Mouse (Mus musculus): ENCODE data around the gene Slc25a43.

Slc25a43 gene

DNA sequence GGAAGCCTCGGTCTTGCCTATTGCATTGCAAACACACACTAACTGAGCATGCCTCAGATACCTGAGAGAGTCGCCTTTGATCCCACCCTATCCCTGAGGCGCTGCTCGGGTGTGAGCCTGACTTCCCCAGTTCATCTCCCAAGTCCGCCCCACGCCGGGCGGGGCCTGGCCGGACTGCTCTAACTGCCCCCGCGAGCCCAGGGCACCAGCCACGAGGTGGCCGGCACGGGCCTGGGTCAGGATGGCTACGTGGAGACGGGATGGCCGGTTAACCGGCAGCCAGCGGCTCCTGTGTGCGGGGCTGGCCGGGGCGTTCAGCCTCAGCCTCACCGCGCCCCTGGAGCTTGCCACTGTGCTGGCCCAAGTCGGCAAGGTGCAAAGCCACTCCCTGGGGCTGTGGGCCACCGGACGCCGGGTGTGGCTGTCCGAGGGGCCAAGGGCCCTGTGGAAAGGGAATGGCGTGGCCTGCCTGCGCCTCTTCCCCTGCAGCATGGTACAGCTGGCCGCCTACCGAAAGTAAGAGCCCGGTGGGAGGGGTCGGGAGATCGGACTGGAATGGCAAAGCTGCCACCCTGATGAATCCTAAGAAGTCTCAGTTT lies at the start of gene Slc25a43:
Gene Slc25a43, plus strand, starts transcription at position 157 of the 599 bp plus-strand sequence.
- no peak for DNase-seq

DNA sequence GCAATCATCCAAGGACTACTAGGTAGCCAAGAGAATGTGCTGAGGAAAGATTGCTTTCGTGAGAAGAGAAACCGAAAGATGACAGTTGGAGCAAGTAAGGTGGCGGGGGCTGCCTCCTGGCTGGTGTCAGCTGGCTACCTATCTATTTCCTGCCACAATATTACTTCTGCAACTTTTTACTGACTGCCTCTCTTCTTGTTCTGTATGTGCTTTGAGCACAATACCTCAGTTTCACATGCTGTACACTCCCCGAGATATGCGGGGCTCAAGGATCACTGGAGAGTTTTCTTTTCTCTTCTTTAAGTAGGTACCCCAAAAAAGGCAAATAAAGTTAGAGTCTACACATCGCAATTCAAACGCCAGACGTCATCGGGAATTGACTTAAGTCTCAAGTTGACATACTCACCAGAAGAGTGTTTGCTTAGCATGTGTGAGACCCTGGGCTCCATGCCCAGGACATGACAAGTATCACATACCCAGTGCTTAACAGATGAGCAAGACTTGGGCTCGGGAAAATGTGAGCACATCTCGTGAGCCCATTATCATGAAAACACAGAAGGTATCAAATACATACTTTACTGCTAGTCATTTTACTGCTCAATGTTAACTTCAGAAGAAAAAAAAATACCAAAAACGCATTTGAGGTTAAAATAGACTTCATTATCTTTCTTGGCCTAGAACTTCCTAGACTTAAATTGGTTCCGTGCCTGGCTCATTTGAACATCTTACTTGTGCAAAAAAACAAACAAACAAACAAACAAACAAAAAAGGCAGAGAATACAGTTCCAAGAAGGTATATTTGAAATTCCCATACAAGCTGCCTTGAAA lies 3.1 kb upstream of the Slc25a43 start:
- no peak for DNase-seq

DNA sequence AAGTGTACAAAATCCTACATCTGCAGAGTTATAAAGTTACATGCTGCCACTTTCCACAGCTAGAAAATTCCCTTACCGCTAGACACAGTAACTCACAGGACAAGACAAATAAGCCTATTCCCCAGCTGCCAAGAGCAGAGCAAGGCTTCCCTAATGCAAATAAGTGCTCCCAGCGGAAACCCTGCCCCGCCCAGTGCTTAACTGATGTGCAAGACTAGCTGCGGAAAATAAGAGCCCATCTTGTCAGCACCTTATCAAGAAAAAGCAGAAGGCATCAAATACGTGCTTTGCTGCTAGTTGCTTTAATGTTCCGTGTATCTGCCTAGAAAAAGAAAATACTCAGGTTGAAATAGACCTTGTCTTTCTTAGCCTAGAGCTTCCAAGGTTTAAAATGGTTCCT lies 2.2 kb upstream of the Slc25a43 start:
- no peak for DNase-seq

DNA sequence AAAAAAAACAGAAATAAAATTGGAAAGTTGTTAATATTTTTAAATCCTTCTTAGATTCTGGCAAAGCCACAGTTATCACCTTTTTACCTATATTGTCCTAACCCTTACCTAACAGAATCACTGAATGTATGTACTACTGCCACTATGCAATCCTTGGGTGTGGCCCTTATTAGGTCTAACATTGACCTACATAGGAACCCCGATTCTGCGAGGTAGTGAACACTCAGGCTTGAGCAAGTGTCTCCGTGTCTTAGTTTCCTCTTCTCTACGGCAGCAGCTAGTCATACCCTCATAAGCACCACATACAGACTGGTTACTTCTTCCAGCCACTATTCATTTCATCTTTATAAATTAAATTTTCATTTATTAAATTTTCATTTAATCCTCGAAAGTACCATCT lies 715 bp upstream of the Slc25a43 start:
- no peak for DNase-seq

DNA sequence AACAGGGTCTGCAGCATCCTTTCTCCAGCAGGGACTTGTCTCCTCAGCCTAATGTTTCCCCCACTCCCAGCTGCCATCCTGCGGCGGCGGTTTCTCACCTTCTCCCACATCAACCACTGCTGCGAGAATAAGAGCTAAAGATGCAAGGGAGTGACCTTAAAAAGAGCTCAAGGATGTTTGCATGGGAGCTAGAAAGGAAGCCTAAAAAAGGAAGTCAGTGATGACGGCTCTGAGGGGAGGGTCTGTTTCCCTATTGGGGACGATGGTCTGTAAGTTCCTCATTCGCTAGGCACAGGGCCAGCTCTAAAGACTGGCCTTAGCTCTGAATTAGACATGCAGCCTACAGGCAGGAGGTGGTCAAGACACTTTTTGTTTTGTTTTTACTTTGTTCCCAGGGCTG lies 1.3 kb downstream of the Slc25a43 start:
- no peak for DNase-seq

DNA sequence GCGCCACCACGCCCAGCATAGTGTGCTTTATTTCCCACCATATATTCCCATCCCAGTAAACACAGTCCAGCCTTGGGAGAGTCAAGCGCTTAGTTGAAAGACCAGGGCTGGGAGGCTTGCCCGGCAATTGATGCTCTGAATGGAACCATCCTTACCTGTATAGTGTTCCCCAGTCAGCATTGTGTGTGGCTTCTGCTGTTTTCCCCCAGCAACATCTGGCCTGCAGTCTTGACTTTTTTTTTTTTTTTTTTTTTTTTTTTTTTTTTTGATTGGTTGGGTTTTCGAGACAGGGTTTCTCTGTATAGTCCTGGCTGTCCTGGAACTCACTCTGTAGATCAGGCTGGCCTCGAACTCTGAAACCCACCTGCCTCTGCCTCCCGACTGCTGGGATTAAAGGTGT lies 1.9 kb downstream of the Slc25a43 start:
- DNase-seq = no peak

DNA sequence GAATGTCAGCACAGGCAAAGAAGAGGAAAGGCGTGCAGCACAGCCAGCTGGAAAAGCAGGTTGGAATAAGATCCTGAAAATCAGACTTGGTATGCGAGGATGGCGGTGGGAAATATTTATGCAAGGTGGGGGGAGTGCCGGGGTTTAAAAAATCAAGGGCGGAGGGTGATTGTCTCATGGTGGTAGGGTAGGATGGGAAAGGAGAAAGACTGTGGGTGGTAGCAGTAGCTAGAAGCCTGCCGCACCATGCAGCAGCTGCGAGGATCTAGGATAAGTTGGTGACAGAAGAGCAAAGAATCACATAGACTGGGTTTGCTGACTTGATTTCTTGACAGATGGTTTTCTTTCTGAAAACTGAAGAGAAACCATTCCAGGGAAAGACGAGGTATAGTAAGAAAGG lies 3.3 kb downstream of the Slc25a43 start:
- DNase-seq = no peak

DNA sequence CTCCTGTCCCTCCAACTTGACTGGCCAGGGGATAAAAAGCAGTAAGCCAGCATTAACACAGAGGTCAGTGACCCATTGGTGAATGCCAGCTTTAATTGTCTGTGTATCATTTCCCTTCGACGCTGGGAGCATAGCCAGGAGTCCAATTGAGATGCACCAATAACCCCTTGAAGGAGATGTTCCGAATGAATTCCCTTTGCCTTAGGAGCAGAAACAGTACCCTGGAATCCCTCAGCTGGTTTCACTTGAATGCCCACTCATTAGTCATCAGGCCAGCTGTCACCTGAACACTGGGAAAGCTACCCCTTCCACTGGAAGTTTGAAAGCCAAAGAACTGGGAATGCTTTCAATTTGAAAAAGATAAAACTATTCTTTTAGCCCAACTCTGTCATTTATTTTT lies 5.1 kb downstream of the Slc25a43 start:
- DNase-seq = no peak

DNA sequence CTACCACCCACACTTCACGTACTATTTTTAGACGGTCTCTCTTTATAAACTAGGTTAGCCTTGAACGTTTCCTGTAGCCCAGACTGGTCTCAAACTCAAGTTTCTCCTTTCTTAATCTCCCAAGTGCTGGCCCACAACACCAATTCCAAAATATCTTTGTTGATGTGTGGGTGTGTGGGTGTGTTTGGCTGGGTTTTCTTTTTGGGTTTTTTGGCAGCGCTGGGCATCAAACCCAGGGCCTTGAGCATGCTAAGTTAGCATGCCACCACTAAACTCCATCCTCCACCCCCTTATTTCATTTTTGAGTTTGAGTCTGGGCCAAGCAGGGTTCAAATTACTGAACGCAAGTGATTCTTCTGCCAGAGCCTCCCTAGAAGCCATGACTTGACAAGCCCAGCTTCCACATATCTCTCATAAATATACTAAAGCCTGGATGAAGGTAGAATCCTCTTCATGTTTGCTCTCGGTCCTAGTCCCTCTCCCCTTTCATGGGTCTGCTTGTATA lies 5.9 kb downstream of the Slc25a43 start:
- DNase-seq = no peak

DNA sequence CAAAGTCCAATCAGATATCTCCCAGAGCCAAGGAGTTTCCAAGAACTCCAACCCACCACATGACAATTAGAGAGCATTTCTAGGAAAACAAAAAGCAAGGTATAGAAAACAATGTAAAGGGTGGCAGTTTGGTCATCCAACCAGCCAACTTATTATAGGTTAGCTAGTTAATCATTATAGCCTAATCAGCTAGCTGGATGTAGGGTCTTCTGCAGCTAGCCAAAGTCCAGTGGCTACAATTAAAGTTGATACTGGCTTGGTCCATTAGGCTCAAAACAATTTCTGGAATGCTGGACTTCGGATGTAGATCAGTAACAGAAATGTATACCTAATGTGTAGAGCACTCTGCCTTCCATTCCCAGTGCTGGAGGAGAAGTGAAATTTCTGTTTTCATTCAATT lies 7.1 kb downstream of the Slc25a43 start:
- DNase-seq = no peak

DNA sequence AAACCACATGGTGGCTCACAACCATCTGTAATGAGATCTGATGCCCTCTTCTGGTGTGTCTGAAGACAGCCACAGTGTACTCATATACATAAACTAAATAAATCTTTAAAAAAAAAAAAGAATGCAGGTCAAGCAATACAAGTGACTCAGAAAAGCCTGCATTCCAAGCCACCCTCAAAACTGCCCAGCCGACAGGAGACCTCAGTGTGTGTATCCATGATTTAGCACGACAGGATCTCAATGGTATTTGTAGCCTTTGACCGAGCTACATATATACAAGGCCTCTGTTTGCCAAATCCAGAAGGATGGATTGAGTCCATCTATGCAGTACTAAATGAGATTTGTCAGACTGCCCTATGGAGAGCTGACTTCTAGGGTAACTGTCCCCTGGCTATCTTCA lies 9.1 kb downstream of the Slc25a43 start:
- DNase-seq = no peak

DNA sequence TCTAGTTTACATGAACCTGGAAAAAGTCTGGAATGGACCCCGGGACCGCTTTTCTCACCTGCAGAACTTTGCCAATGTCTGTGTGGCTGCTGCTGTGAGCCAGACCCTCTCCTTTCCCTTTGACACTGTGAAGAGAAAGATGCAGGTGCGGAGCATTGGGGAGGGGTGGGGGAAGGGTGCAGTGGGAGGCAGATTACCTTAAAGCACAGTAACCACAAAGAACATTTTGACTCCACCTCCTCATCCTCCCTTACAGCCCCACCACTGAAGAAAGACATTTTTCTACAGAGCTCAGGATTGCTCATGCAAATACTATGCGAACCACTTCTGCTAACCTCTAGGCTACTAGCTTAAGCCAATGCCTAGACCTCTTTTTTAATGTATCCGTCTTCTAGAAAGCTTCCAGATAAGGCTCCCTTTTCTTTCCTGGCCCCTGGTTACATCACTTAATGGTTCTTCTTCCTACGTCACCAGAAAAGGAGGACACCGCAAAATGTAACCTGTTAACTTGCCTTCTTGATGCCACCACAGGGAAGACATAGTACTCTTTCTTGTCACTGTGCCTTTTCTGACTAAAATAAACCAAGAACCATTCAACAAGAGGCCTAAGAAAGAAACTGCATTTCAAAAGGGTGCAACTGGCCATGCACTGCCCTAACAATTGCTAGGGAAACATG lies 14.5 kb downstream of the Slc25a43 start:
- DNase-seq = no peak

DNA sequence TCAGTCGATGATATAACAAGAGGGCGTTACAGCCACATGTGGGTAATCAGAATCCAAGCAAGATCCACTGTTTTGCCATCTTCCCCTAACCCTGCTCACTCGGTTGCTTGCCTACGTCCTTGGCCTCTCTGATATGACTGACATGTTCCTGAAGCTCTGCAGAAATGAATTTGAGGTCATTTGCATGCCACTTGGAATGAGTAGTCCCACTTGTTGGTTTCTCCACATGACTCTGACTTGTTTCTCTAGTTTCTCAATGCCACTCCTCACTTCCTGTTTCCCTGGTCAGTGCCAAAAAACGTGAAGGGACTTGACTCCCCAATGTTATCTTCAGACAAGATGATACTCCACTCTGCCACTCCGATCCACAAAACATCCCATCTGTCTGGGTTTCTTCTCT lies 15.1 kb downstream of the Slc25a43 start:
- no peak for DNase-seq

DNA sequence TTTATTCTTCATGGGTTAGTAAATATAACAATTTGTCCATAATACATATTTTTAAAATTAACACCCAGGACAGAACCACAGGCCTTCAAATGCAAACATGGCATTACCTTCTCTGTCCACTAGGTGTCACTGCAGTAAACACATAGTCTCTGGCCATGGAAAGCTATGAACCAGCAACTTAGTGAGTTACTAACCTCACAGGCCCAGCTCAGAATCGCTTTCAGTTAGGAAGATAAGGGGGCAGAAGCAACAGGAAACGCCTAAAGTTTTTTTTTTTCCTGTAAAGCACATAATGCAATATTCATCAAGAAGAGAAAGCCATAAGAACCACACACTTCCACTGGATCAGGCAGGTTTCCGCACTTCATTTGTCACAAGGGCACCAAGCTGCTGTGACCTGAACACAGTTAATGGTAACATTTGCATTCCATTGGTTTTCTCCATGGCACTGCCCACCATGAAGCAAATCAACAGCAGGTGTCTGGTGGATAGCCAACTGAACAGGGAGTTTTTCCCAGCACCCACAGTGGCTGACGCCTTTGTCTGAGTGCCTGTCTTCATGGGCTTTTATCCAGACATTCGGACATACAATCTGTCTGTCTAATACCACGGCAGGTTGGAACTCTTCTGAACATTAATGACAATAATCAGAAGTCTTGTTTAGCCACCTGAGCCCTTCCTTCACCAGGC lies 17.6 kb downstream of the Slc25a43 start:
- peak; percentile 26 for DNase-seq

DNA sequence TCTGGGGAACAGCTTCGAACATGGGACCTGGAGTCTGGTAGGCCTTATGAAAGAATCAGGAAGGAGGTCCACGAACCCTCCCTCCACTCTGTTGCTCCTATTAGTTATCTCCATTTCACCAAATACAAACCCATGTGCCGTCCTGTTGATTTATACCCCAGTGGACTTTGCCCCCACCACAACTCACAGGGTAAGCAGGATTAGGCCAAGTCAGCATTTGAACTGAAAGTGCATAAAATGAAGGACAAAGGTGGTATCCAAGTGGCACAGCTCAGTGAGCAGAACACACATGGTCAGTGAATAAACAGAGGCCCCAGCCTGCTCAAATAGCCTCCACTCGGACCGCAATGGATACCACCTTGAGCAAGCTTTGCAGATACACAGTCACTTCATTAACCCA lies 18.8 kb downstream of the Slc25a43 start:
- no peak for DNase-seq

DNA sequence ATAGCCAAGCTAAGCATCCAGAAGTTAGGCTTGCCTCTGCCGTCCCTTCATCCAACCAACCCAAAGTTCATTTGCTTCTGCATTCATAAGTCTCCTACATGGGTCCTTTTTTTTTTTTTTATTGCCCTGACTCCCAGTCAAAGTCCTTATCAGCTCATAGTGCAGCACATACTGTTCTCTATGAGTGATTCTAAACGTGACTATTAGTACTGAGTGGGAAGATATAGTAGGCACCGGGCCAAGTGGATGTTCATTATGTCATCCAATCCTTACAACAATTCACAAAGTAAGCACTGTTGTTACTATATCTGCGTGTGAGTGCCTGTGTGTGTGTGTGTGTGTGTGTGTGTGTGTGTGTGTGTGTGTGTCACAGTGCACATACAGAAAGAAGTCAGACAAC lies 19.4 kb downstream of the Slc25a43 start:
- DNase-seq = no peak

DNA sequence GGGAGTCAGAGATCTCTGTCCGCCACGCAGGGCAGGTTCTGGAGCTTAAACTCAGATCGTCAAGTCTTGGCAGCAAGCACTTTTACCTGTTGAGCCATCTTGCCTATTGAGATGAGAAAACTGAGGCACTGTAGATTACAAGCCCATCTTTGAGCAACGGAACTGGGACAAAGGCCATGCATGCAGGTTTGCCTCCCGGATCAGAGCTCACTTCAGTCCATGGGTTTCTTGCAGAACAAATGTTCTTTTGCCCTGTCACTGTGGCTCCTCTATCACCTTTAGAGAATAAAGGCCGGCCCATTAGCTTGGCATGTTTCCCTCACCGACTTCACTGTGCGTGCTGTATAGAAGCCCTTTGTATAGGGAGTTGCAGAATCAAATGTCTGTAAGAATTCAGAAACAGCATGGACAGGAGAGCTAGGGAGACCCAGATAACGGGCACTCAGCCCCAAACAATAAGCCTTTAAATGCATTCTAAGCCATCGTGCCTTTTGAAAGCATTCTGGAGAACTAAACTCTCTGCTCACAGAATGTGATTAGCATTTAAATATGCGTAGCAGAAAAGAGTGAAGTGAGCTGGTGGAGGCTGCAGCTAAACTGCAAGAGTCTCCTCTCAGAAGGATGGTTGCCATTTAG lies 20.0 kb downstream of the Slc25a43 start:
- no peak for DNase-seq

DNA sequence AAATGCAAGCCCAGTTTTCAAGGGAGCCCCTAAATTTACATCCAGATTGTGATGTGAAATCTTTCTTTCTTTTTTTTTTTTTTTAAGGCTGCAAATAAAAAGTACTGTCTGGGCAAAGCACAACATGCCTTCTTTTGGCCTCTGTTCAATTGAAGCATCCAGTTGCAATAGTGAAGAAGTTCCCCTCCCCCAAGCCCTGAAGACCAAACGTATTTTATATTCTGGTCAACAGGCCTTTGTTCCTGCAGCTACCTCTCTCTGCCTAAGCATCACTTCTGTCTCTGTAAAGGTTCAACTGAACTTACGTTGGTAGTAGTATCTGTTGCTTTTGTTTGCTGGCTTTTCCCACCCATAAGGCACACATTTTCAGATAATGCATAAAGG lies 20.5 kb downstream of the Slc25a43 start:
- no peak for DNase-seq

DNA sequence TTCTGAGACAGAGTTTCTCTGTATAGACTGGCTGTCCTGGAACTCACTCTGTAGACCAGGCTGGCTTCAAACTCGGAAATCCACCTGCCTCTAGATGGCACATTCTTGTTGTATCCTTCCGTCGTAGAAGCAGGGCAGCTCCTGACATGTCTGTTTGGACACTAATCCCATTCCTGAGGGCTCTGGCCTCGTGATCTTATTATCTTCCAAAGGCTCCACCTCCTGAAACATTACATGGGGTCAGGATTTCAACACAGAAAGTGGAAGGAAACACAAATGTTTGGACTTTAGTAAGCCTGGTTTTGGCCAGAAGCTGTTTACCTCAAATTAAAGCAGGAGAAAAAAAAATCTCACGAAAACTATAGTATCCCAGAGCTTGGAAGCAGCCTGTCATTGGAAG lies 23.9 kb downstream of the Slc25a43 start:
- DNase-seq = no peak

DNA sequence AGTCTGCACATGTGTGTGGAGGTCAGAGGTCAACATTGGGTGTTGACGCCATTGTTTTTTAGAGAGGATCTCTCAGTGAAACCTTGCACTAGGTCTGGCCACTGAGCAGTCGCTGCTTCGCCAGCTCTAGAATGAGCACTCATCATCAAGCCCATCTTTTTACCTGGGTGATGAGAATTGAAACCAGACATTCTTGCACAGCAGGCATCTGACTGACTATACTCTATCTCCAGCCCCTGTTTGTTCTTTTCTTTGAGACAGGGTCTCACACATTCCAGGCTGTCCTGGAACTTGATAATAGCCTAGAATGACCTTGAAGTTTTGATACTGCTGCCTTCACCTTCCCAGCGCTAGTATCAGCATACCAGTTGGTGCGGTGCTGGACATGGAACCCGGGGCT lies 29.1 kb downstream of the Slc25a43 start:
- no peak for DNase-seq

DNA sequence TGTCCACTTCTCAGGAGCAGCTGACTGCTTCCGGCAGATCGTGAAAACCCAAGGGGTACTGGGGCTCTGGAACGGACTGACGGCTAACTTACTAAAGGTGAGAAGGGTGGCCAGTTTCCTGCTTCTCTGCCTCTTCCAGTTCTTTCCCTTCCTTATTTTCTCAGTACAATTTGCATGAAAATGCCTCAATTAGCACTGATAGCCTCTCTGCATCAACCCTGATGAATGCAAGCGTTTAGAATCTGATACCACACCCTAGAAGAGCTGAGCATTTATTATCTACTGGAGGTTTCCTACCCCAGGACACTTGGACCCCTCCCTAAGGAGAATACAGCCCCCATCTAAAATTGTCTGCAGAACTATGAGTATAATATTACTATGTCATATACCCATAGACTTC lies 32.1 kb downstream of the Slc25a43 start:
- DNase-seq = no peak

DNA sequence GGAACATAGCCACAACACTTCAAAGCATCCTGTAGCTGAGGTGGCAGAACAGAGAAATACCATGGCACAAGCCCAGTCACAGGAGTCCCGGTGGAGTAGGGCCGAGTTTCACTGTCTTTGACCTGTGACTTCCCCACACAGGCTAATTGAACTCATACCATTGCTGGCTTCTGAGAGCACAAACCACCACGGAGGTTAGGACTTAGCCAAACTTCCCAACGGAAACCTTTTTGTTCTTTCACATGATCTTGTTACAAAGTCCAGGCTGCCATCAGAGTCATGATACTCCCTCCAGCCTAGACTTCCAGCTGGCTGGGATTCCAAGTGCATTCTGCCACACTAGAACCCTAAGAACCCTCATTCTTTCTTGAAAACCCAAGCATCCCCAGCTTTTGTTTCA lies 34.2 kb downstream of the Slc25a43 start:
- no peak for DNase-seq

DNA sequence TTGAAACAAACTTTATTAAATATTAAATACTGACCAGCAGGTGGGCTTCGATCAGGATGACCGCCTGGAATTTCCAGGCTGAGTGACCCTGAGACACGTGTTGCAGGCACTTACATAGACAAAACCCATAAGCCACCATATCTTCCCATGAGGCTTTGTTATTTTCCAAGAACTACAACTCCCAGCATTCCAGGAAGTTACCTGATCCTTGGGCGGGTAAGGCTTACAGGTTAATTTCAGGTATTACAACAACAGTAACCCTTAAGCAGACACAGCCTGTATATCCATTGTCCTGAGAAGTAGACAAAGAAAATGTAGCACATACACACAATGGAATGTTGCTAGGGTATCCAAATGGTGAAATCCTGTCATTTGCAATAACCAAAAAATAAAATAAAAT lies 45.9 kb downstream of the Slc25a43 start:
- no peak for DNase-seq

Measured in cerebellum, adult 9-11 months (tissue).